Mouse (Mus musculus) intestine, embryonic 15.5 days (tissue): ENCODE results near the gene Fhad1. TPM values are rescaled to one million over a fixed set of nuclear protein-coding genes. Genes with fewer than 3 reads are reported as not detected.

ENCODE experiments used
- ATAC-seq: fragments of 200-750 bp; cut with Nextera tagmentation; 2 replicates; pipeline ENCODE4 v1.8.0; 2017; ENCODE audit warnings: moderate TSS enrichment, moderate library complexity
- H3K27ac ChIP-seq: fragments of 300-500 bp; sonication (generic); 2 replicates; pipeline ENCODE4 v1.5.1; 2015; ENCODE audit warnings: mild to moderate bottlenecking, inconsistent platforms
- H3K27me3 ChIP-seq: fragments of 300-500 bp; sonication (generic); replicated peaks from 2 replicates; pipeline ENCODE4 v1.6.1; 2015; ENCODE audit warnings: inconsistent platforms
- H3K36me3 ChIP-seq: fragments of 300-500 bp; sonication (generic); 2 replicates; pipeline ENCODE4 v1.6.1; 2015; ENCODE audit warnings: inconsistent platforms
- H3K4me1 ChIP-seq: fragments of 300-500 bp; sonication (generic); replicated peaks from 2 replicates; pipeline ENCODE4 v1.6.1; 2015; ENCODE audit warnings: inconsistent platforms
- H3K4me2 ChIP-seq: fragments of 300-500 bp; sonication (generic); replicated peaks from 2 replicates; pipeline ENCODE4 v1.6.1; 2015; ENCODE audit warnings: mild to moderate bottlenecking, inconsistent platforms
- H3K4me3 ChIP-seq: fragments of 300-500 bp; sonication (generic); replicated peaks from 2 replicates; pipeline ENCODE4 v1.5.1; 2015; ENCODE audit warnings: inconsistent platforms
- H3K9ac ChIP-seq: fragments of 300-500 bp; sonication (generic); 2 replicates; pipeline ENCODE4 v1.6.1; 2015; ENCODE audit warnings: inconsistent platforms
- H3K9me3 ChIP-seq: fragments of 300-500 bp; sonication (generic); 2 replicates; pipeline ENCODE4 v1.6.1; 2016; ENCODE audit warnings: inconsistent platforms
- WGBS: fragments of 180-500 bp; shearing (Covaris S2); methylation state at CpG from one replicate; pipeline ENCODE4 v1.1.7; 2015; 5-methylcytosine and 5-hydroxymethylcytosine counted together
- polyA plus RNA-seq: library from polyadenylated mRNA; unstranded; fragments of >200 nt; fragmentation: Nextera tagmentation; extraction: Ambion mirVana; gene quantifications from 2 replicates; pipeline ENCODE4 v1.2.1, GENCODE M21; 2015

Fhad1 gene
- polyA plus RNA-seq, 1 experiment from 2014 or later: 1.4 TPM

DNA sequence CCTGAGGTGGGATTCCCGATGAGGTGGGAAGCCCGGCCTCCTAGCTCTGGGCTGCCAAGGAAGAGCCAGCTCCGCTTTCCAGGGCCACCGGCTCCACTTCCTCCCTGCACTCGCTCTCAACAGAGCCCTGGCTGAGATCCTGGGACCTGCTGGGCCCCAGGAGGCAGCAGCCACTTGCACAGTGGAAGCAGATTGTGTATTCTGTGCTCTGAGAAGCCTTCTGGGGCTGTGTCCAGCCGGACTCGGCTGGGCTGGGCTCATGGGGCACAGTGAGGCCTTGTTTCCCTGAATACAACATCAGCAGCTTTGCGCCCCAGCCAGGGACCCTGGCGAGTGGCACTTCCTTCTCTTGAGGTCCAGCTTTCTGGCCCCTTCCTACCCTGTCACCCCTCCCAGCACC, 143.0 kb downstream of the Fhad1 start:
- no peak for ATAC-seq
- Histone ChIP-seq H3K9ac (peak overlapping the region; percentile 36), H3K36me3 (no peaks in the 10 kb centered on the region), H3K27ac (peak overlapping the region; percentile 88), H3K4me1 (peaks cover 70% of the 10 kb centered on the region), H3K27me3 (no peaks in the 10 kb centered on the region), H3K4me3 (peak overlapping the region; percentile 74), H3K9me3 (no peaks in the 10 kb centered on the region), H3K4me2 (peak overlapping the region; percentile 95)
- WGBS: 55% methylated on average over 9 of the region's 9 CpGs

DNA sequence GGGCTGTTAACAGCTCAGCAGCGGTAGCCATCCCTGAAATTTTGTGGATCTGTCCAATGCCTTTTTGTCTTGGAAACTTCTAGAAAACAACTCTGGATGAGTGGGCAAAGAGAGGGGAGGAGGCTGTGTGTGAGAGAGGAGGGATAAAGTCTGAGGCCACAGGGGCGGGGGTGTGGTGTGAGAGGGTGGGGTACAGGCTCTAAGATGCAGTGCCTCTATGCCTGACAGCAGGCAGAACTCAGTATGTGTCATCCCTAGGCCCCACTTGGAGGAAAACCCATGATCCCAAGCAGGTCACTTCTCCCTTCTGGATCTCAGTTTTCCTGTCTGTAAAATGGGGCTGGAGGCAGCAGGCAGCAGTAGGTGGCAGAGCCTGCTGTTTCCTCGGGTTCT, 143.6 kb downstream of the Fhad1 start:
- no peaks in the 10 kb centered on the region for H3K9me3 ChIP-seq
- 74% methylated on average over 3 of the region's 3 CpGs for WGBS
- H3K27me3 ChIP-seq: no peaks in the 10 kb centered on the region
- H3K4me2 ChIP-seq: peak overlapping the region; percentile 95
- H3K4me1 ChIP-seq: peaks cover 75% of the 10 kb centered on the region
- H3K36me3 ChIP-seq: no peaks in the 10 kb centered on the region
- no peak overlapping the region for H3K9ac ChIP-seq
- H3K27ac ChIP-seq: peak overlapping the region; percentile 88
- no peak; the same call in 1 of the 2 replicates for ATAC-seq
- H3K4me3 ChIP-seq: no peak overlapping the region

DNA sequence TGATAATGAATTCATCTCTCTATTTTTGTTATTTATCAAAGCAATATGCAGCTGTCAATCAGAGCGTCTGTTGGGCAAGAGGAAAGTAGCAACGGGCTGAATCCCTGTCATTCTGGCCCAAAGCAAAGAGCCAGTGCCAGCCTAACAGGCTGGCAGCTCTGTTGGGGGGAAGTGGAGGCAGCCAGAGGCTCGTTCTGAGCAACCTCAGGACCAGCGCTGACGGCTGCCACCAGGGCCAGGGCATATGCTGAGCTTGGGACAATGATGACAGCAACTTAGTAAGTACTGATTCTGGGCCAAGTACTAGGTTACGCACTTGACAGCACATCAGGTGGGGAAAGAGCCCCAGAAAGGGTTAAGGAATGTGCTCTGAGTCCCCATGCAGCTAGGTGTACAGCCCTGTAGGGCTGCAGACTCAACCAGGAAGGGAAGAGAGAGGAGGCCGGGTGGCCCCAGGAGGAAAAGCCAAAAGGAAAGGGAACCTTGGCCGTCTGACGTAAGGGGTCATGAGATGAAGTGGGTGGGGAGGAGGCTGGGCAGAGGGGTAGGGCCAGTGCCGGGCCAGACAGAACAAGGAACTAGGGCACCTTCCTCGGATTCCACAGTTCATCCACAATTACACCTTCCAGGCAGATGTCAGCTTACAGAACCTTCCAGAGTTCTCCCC, 144.1 kb downstream of the Fhad1 start:
- Histone ChIP-seq H3K4me3 (no peak overlapping the region), H3K9ac (no peak overlapping the region), H3K4me2 (peak overlapping the region; percentile 95; the same call in 1 of the 2 replicates), H3K36me3 (no peaks in the 10 kb centered on the region), H3K27ac (peak overlapping the region; percentile 88), H3K9me3 (no peaks in the 10 kb centered on the region), H3K4me1 (peaks cover 77% of the 10 kb centered on the region), H3K27me3 (no peaks in the 10 kb centered on the region)
- 65% methylated on average over 11 of the region's 11 CpGs for WGBS
- peak; percentile 70 for ATAC-seq

DNA sequence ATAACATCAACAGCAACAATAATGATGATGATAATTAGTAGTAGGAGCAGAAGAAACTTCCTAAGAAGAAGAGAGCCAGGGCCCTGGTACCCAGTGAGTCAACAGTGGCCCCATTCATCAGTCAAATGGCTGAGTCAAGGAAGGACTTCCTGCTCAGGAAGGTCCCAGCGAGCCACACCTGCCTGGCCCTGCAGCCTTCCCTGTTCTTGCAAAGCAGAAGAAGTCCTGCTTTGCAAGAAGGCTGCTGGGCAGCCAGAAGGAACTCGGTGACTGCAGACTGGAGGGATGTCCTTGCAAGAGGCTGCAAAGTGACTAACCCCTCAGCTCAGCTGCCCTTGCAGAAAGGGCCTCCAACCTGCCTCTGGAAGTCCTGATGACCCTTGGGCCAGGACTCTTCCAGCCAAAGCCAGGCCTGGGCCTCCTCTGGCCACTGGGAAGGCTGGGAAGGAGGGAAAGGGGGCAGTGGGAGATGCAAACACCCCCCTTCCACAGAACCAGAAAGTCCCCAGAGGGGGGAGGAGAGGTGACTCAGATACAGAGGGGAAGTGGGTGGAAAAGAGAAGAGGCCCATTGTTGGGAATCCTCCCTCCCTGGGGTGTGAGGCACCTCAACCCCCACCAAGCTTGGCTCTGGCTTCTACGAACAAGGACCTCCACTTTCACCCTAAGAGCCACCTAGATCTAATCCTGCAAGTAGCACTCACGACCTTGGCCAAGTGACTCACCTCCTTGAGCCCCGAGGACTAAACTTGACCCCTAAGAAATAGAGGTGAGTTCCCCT, 145.3 kb downstream of the Fhad1 start:
- Histone ChIP-seq H3K4me1 (peaks cover 72% of the 10 kb centered on the region), H3K36me3 (0 out of 2 replicates have a peak, but pooled peaks cover 3% of the 10 kb centered on the region), H3K27ac (peak overlapping the region; percentile 78), H3K9me3 (no peaks in the 10 kb centered on the region), H3K4me3 (no peak overlapping the region), H3K9ac (no peak overlapping the region), H3K27me3 (no peaks in the 10 kb centered on the region), H3K4me2 (no peak overlapping the region)
- WGBS: 60% methylated on average over 5 of the region's 5 CpGs
- ATAC-seq: no peak

DNA sequence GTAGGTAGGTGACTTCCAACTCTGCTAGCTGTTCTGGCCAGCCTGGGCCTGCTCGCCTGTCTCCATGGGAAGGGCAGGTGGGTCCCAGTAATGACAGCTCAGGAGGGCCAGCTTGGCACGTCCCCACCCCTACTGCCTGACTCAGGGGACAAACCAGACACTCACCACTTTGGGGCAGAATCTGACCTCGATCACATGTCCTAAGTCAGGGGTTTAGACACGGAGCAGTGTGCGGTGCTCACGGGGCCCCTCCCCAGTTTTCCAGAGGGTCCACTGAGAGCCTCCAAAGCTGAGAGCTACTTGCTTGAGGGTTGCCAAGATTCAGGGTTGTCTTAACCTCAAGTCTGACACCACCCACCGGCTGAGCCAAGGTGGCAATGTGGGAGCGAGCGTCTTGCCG, 146.8 kb downstream of the Fhad1 start:
- Histone ChIP-seq H3K4me1 (peaks cover 78% of the 10 kb centered on the region), H3K9me3 (no peaks in the 10 kb centered on the region), H3K4me2 (no peak overlapping the region), H3K36me3 (0 out of 2 replicates have a peak, but pooled peaks cover 3% of the 10 kb centered on the region), H3K9ac (no peak overlapping the region), H3K27ac (0 out of 2 replicates have a peak overlapping the region, but pooled peaks have one; percentile 61), H3K4me3 (no peak overlapping the region), H3K27me3 (no peaks in the 10 kb centered on the region)
- 88% methylated on average over 10 of the region's 10 CpGs for WGBS
- no peak for ATAC-seq

DNA sequence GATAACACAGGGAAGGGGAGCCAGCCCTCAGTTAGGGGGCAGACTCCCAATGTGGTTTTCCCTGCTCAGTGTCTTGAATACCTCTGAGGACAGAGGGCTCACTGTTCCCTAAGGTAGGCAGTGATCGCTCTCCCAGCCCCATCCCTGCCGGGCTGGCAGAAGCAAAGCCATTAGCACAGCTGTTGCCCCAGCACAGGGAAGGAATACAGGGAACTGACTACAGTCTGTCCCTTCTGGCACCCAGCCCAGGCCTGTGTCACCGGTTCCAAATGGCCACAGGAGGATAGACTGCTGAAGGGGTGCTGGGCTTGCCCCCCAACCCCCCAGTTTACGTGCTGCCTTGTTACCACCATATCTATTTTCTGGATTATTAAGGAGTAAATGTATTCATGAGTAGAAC, 147.4 kb downstream of the Fhad1 start:
- ATAC-seq: peak; percentile 6; the same call in 1 of the 2 replicates
- no peak overlapping the region for H3K4me3 ChIP-seq
- peaks cover 75% of the 10 kb centered on the region for H3K4me1 ChIP-seq
- H3K27ac ChIP-seq: peak overlapping the region; percentile 61
- 35% methylated on average over 4 of the region's 4 CpGs for WGBS
- no peaks in the 10 kb centered on the region for H3K27me3 ChIP-seq
- no peaks in the 10 kb centered on the region for H3K9me3 ChIP-seq
- peak overlapping the region; percentile 5; the same call in 1 of the 2 replicates for H3K4me2 ChIP-seq
- 0 out of 2 replicates have a peak, but pooled peaks cover 3% of the 10 kb centered on the region for H3K36me3 ChIP-seq
- H3K9ac ChIP-seq: no peak overlapping the region

DNA sequence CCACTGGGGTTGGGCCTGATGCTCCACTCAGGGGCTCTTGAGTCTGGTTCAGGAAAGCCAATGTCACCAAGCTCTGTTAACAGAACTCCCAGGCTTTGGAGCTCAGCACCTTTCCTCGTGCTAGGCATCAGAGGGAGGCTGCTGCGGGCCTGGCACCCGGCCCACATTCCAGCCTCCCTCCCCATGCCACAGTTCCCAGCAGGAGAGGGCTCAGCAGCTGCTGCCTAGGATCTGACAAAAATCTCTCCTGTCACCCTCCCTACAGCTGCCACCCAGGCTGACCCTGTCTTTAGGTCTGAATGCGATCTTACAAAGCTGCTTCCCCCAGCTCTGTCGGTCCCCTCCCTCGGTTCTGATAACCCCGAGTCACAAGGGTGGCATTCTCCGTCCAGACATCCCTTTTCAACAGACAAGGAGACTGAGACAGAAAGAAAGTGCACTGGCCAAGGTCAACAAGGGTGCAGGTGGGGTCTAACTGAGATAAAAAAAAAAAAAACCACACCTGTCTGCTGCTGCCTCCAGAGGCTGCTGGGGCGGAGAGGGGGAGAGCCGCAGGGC, 147.9 kb downstream of the Fhad1 start:
- Histone ChIP-seq H3K9ac (no peak overlapping the region), H3K4me1 (peaks cover 70% of the 10 kb centered on the region), H3K36me3 (peaks cover 4% of the 10 kb centered on the region; the same call in 1 of the 2 replicates), H3K27ac (peak overlapping the region; percentile 61), H3K4me2 (peak overlapping the region; percentile 5; the same call in 1 of the 2 replicates), H3K27me3 (no peaks in the 10 kb centered on the region), H3K4me3 (no peak overlapping the region), H3K9me3 (no peaks in the 10 kb centered on the region)
- no peak for ATAC-seq
- 34% methylated on average over 10 of the region's 10 CpGs for WGBS

DNA sequence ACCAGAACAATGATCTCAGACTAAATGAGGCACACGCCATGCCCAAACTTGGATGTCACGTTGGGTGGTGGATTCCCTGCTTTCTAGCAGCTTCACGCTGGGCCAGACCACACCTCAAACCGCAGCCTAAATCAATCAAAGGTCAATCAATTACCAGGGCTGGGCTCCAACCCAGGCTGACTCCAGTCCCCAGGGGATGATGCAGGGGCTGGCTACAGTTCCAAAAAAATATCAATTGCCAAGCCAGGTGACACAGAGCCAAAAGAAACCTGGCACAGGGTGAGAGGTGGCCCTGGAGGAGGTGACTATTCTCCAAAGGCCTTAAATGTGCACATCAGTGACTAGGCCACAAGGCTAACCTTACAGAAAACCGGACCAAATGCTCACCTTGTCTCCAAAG, 149.3 kb downstream of the Fhad1 start:
- Histone ChIP-seq H3K27ac (no peak overlapping the region), H3K9me3 (no peaks in the 10 kb centered on the region), H3K4me1 (peaks cover 61% of the 10 kb centered on the region), H3K9ac (no peak overlapping the region), H3K36me3 (peaks cover 12% of the 10 kb centered on the region; the same call in 1 of the 2 replicates), H3K4me3 (no peak overlapping the region), H3K27me3 (no peaks in the 10 kb centered on the region), H3K4me2 (no peak overlapping the region)
- no peak for ATAC-seq
- WGBS: 81% methylated on average over 5 of the region's 5 CpGs

DNA sequence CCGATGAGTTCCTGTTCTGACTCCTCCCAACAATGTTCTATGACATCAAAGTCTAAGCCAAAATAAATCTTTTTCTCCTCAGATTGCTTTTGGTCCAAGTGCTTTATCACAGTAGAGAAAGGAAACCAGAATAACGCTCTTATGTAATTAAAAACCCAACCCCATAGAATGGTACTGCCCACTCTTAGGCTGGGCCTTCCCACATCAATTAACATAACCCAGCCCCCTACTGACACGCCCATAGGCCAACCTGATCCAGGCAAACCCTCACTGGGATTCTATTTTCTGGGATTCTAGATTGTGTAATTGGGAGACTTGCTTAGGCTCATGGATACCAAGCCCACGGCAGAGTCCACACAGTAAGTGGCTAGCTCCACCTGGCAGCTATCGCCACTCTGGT, 149.9 kb downstream of the Fhad1 start:
- Histone ChIP-seq H3K9ac (no peak overlapping the region), H3K27me3 (no peaks in the 10 kb centered on the region), H3K9me3 (no peaks in the 10 kb centered on the region), H3K4me3 (no peak overlapping the region), H3K36me3 (peaks cover 12% of the 10 kb centered on the region; the same call in 1 of the 2 replicates), H3K4me2 (no peak overlapping the region), H3K4me1 (peaks cover 55% of the 10 kb centered on the region), H3K27ac (no peak overlapping the region)
- no peak for ATAC-seq
- WGBS: 88% methylated on average over 5 of the region's 5 CpGs

DNA sequence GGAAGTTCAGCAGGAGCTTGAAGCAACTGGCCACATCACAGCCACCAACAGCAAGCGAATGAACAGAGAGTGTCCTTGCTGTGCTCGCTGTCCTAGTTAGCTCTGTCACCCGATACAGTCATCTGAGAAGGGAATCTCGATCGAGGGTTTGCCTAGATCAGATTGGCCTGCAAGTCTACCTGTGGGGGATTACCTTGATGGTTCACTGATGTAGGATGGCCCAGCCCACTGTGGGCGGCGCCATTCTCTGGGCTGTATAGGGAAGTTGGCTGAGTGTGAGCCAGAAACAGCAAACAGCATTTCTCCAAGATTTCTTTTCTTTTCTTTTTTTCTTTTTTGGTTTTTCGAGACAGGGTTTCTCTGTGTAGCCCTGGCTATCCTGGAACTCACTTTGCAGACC, 150.4 kb downstream of the Fhad1 start:
- Histone ChIP-seq H3K36me3 (peaks cover 12% of the 10 kb centered on the region; the same call in 1 of the 2 replicates), H3K4me2 (no peak overlapping the region), H3K9me3 (no peaks in the 10 kb centered on the region), H3K9ac (no peak overlapping the region), H3K4me3 (no peak overlapping the region), H3K4me1 (peaks cover 50% of the 10 kb centered on the region), H3K27me3 (no peaks in the 10 kb centered on the region), H3K27ac (no peak overlapping the region)
- ATAC-seq: no peak
- 96% methylated on average over 8 of the region's 8 CpGs for WGBS

DNA sequence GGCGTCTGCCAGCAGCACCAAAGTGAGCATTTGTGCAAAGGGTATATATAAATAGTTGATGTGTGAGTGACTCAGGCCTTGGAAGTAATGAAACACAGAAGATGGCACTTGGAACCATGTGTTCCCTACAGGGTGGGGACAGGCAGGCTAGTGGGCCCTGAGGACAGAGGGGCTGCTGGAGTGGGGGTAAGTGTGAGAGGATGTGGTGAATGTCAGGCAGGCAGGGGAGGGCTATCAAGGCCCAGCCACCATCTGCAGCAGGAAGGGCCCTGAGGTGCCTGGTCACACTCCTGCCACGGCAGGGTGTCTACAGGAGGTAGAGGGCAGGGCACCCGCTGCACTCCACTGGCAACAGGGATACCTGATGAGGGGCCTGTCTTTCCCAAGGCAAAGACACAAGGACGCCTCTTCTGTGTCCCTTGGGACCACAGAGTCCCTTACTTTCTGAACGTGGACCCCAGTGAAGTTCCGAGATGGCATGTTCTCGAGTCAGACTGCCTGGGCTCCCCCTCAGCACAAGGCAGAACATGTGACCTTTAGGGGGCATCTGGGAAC, 151.1 kb downstream of the Fhad1 start:
- no peak overlapping the region for H3K4me3 ChIP-seq
- no peak overlapping the region for H3K4me2 ChIP-seq
- H3K9ac ChIP-seq: no peak overlapping the region
- peak overlapping the region; percentile 20 for H3K27ac ChIP-seq
- H3K4me1 ChIP-seq: peaks cover 46% of the 10 kb centered on the region
- ATAC-seq: no peak
- no peaks in the 10 kb centered on the region for H3K9me3 ChIP-seq
- WGBS: 76% methylated on average over 7 of the region's 7 CpGs
- no peaks in the 10 kb centered on the region for H3K27me3 ChIP-seq
- peaks cover 13% of the 10 kb centered on the region; the same call in 1 of the 2 replicates for H3K36me3 ChIP-seq

DNA sequence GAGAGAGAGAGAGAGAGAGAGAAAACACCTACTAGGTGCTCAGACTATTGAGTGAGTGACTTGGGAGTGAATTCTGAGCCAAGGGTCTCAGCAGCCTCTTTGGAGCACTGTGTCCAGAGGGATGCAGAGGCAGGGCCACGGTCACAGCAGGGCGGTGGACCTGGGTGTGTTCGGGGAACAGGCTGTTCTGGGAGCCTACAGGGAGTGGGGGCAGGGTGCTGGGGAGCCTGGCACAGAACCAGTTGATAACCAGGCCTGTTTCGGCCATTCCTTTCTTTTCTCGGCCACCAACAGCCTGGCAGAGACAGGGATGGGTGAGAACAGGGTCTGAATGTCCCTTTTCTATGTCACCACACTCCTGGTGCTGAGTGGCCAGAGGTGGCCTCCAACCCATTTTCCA, 152.0 kb downstream of the Fhad1 start:
- Histone ChIP-seq H3K9me3 (no peaks in the 10 kb centered on the region), H3K9ac (no peak overlapping the region), H3K4me3 (no peak overlapping the region), H3K4me1 (peaks cover 46% of the 10 kb centered on the region), H3K27ac (0 out of 2 replicates have a peak overlapping the region, but pooled peaks have one; percentile 22), H3K4me2 (no peak overlapping the region), H3K36me3 (peaks cover 16% of the 10 kb centered on the region; the same call in 1 of the 2 replicates), H3K27me3 (no peaks in the 10 kb centered on the region)
- 86% methylated on average over 5 of the region's 5 CpGs for WGBS
- ATAC-seq: no peak
